Comparison of ENCODE assay signal across 16 mouse cellular contexts in genomic region chr4:95108811-95109210, GRCm38 (mm10). TPM values are rescaled to one million over a fixed set of nuclear protein-coding genes. Genes with fewer than 3 reads are reported as not detected.
DNase-seq lines count a peak whose midpoint lies in the region; ATAC-seq and TF ChIP-seq lines count a peak whose summit lies in the region.
"Had no signal": no experiment of that assay in that cellular context is flagged by ENCODE, and none has a peak within 500 bp of the region (broad histone marks: within the 10 kb centered on the region; RNA-seq: fewer than 3 reads in every experiment).

No protein-coding gene starts in this region.

- H3K36me3 ChIP-seq in hindbrain, embryonic 10.5 days = no peaks in the 10 kb centered on the region
- H3K36me3 ChIP-seq in hindbrain, postnatal 0 days (ENCODE audit: insufficient read depth, low read length) = no peaks in the 10 kb centered on the region
- H3K36me3 ChIP-seq in lung, embryonic 14.5 days (ENCODE audit: insufficient read depth) = no peaks in the 10 kb centered on the region
- no peaks in the 10 kb centered on the region for H3K36me3 ChIP-seq in embryonic facial prominence, embryonic 13.5 days
- no peaks in the 10 kb centered on the region for H3K36me3 ChIP-seq in limb, embryonic 15.5 days
- H3K36me3 ChIP-seq: intestine, embryonic 15.5 days; limb, embryonic 12.5 days had no signal

- no peaks in the 10 kb centered on the region for H3K27me3 ChIP-seq in hindbrain, embryonic 10.5 days (ENCODE audit: insufficient read depth, poor library complexity, severe bottlenecking)
- H3K27me3 ChIP-seq in hindbrain, postnatal 0 days (ENCODE audit: insufficient read depth, low read length) = no peaks in the 10 kb centered on the region
- no peaks in the 10 kb centered on the region for H3K27me3 ChIP-seq in lung, embryonic 14.5 days (ENCODE audit: insufficient read depth, low read length)
- H3K27me3 ChIP-seq in embryonic facial prominence, embryonic 13.5 days = no peaks in the 10 kb centered on the region
- no peaks in the 10 kb centered on the region for H3K27me3 ChIP-seq in limb, embryonic 15.5 days
- H3K27me3 ChIP-seq: CH12.LX; intestine, embryonic 15.5 days; Patski had no signal

- DNase-seq in hindbrain, embryonic 10.5 days (ENCODE audit: low spot score) = no peak
- DNase-seq in hindbrain, postnatal 0 days (ENCODE audit: low spot score) = no peak
- DNase-seq in lung, embryonic 14.5 days = no peak
- no peak for DNase-seq in lung, postnatal 25 days (ENCODE audit: low spot score)
- no peak for DNase-seq in thymus, postnatal 10 days (ENCODE audit: low spot score in 2 of 2)
- DNase-seq: adrenal gland, adult 2 months; cerebellum, postnatal 10 days; lung, postnatal 4 days; midbrain, embryonic 14.5 days; thymus, adult 18-20 months had no signal

- no peaks in the 10 kb centered on the region for H3K9me3 ChIP-seq in hindbrain, embryonic 10.5 days
- H3K9me3 ChIP-seq in hindbrain, postnatal 0 days (ENCODE audit: low read length) = no peaks in the 10 kb centered on the region
- no peaks in the 10 kb centered on the region for H3K9me3 ChIP-seq in lung, embryonic 14.5 days (ENCODE audit: low read depth, low read length)
- no peaks in the 10 kb centered on the region for H3K9me3 ChIP-seq in embryonic facial prominence, embryonic 13.5 days
- H3K9me3 ChIP-seq in limb, embryonic 15.5 days = no peaks in the 10 kb centered on the region
- H3K9me3 ChIP-seq: intestine, embryonic 15.5 days; limb, embryonic 12.5 days had no signal

- no peak overlapping the region for H3K9ac ChIP-seq in hindbrain, postnatal 0 days (replicated peaks; ENCODE audit: low read length)
- H3K9ac ChIP-seq in lung, embryonic 14.5 days = no peak overlapping the region
- H3K9ac ChIP-seq in embryonic facial prominence, embryonic 13.5 days = no peak overlapping the region
- H3K9ac ChIP-seq in limb, embryonic 15.5 days = no peak overlapping the region
- H3K9ac ChIP-seq: intestine, embryonic 15.5 days; limb, embryonic 12.5 days had no signal

- H3K27ac ChIP-seq in hindbrain, embryonic 10.5 days = peak overlapping the region; percentile 53; the same call in 1 of the 2 replicates
- H3K27ac ChIP-seq in hindbrain, postnatal 0 days = no peak overlapping the region
- H3K27ac ChIP-seq in lung, embryonic 14.5 days (ENCODE audit: low read depth) = peak overlapping the region; percentile 30; the same call in 1 of the 2 replicates
- 0 out of 2 replicates have a peak overlapping the region, but pooled peaks have one; percentile 7 for H3K27ac ChIP-seq in embryonic facial prominence, embryonic 13.5 days
- H3K27ac ChIP-seq in limb, embryonic 15.5 days = peak overlapping the region; percentile 22; the same call in 1 of the 2 replicates
- H3K27ac ChIP-seq: intestine, embryonic 15.5 days; limb, embryonic 12.5 days had no signal

- TF ChIP-seq CTCF in hindbrain, postnatal 0 days (IDR thresholded peaks at IDR 0.05; ENCODE audit: low read depth) = no peak
- no peak for TF ChIP-seq CTCF in lung, embryonic 14.5 days (IDR thresholded peaks at IDR 0.05; ENCODE audit: low read depth)

- no peak overlapping the region for H3K4me2 ChIP-seq in hindbrain, postnatal 0 days (ENCODE audit: low read depth, low read length)
- no peak overlapping the region for H3K4me2 ChIP-seq in lung, embryonic 14.5 days
- no peak overlapping the region for H3K4me2 ChIP-seq in embryonic facial prominence, embryonic 13.5 days
- no peak overlapping the region for H3K4me2 ChIP-seq in limb, embryonic 15.5 days
- H3K4me2 ChIP-seq: intestine, embryonic 15.5 days; limb, embryonic 12.5 days had no signal

- WGBS in hindbrain, embryonic 10.5 days = 53% methylated on average over 6 of the region's 6 CpGs
- WGBS in hindbrain, postnatal 0 days = 52% methylated on average over 6 of the region's 6 CpGs
- 77% methylated on average over 6 of the region's 6 CpGs for WGBS in lung, embryonic 14.5 days
- 54% methylated on average over 6 of the region's 6 CpGs for WGBS in embryonic facial prominence, embryonic 13.5 days
- whole genome bisulfite sequencing in limb, embryonic 15.5 days = 77% methylated on average over 6 of the region's 6 CpGs

- H3K4me1 ChIP-seq in hindbrain, embryonic 10.5 days (replicated peaks) = peaks cover 39% of the 10 kb centered on the region
- H3K4me1 ChIP-seq in hindbrain, postnatal 0 days (ENCODE audit: insufficient read depth, low read length) = no peaks in the 10 kb centered on the region; the same call in 1 of the 2 replicates
- peaks cover 11% of the 10 kb centered on the region; the same call in 1 of the 2 replicates for H3K4me1 ChIP-seq in lung, embryonic 14.5 days (ENCODE audit: insufficient read depth)
- H3K4me1 ChIP-seq in embryonic facial prominence, embryonic 13.5 days = peaks cover 35% of the 10 kb centered on the region
- peaks cover 26% of the 10 kb centered on the region for H3K4me1 ChIP-seq in limb, embryonic 15.5 days

- ATAC-seq in hindbrain, postnatal 0 days = no peak
- no peak for ATAC-seq in lung, embryonic 14.5 days (ENCODE audit: insufficient read depth)
- ATAC-seq in embryonic facial prominence, embryonic 13.5 days (ENCODE audit: insufficient number of reproducible peaks, insufficient read depth, low FRiP score, low TSS enrichment, low read depth) = no peak
- no peak for ATAC-seq in limb, embryonic 15.5 days (ENCODE audit: insufficient number of reproducible peaks, low FRiP score, low TSS enrichment, low read depth)
- ATAC-seq: intestine, embryonic 15.5 days; Patski had no signal

- H3K4me3 ChIP-seq in hindbrain, embryonic 10.5 days = no peak overlapping the region
- H3K4me3 ChIP-seq in hindbrain, postnatal 0 days (ENCODE audit: low read length) = no peak overlapping the region
- H3K4me3 ChIP-seq in lung, embryonic 14.5 days (ENCODE audit: low read depth, low read length) = no peak overlapping the region
- H3K4me3 ChIP-seq in embryonic facial prominence, embryonic 13.5 days = no peak overlapping the region
- H3K4me3 ChIP-seq in limb, embryonic 15.5 days = no peak overlapping the region
- H3K4me3 ChIP-seq: intestine, embryonic 15.5 days; limb, embryonic 12.5 days had no signal

RNA-seq across cellular contexts. Expression of gene Jun, which starts 56.8 kb away (rescaled TPM):
- polyA plus RNA-seq in hindbrain, embryonic 10.5 days (2016; fragmentation: Nextera tagmentation; extraction: Ambion mirVana) = 63.7 and 64.6 TPM in 2 replicates
- 74.4 and 86.4 TPM in 2 replicates for total RNA-seq in hindbrain, postnatal 0 days (2014; rRNA removed)
- polyA plus RNA-seq in hindbrain, postnatal 0 days (2015; fragmentation: Nextera tagmentation; extraction: Ambion mirVana) = 57.5 and 59.9 TPM in 2 replicates
- 67.1 and 71.5 TPM in 2 replicates for polyA plus RNA-seq in lung, embryonic 14.5 days (2014; fragmentation: Nextera tagmentation; extraction: Ambion mirVana)
- 56.3 and 61.2 TPM in 2 replicates for polyA plus RNA-seq in embryonic facial prominence, embryonic 13.5 days (2015; fragmentation: Nextera tagmentation; extraction: Ambion mirVana)
- 109 and 112 TPM in 2 replicates for polyA plus RNA-seq in limb, embryonic 15.5 days (2015; fragmentation: Nextera tagmentation; extraction: Ambion mirVana)
